Mouse (Mus musculus) MEL (cell line): ENCODE results near the gene Rbm12. TPM values are rescaled to one million over a fixed set of nuclear protein-coding genes. Genes with fewer than 3 reads are reported as not detected.

Source experiments
- DNase-seq: peaks from one replicate; pipeline ENCODE4 v3.0.0; 2011; ENCODE audit warnings: low read depth, low spot score
- H3K27ac ChIP-seq: 2 replicates; pipeline ENCODE4 v1.5.1; 2012; ENCODE audit warnings: low read depth, mild to moderate bottlenecking, control low read depth, low read length, moderate library complexity; ENCODE audit not compliant: control insufficient read depth
- H3K27me3 ChIP-seq, 2 experiments: fragments of 150-350 bp in 1 of 2; sonication (generic) in 1 of 2; 2 replicates each; pipeline ENCODE4 v1.6.1; 2012; ENCODE audit warnings: low read length in 2 of 2, mild to moderate bottlenecking in 2 of 2, improper control_type of control experiment in 1 of 2, moderate library complexity in 1 of 2; ENCODE audit not compliant: insufficient read depth in 2 of 2, control insufficient read depth in 1 of 2
- H3K36me3 ChIP-seq, 2 experiments: 2 replicates each; pipeline ENCODE4 v1.6.1; 2012 to 2014; ENCODE audit warnings: low read length in 2 of 2, improper control_type of control experiment in 1 of 2, inconsistent platforms in 1 of 2, mild to moderate bottlenecking in 1 of 2; ENCODE audit not compliant: insufficient read depth in 2 of 2, control insufficient read depth in 1 of 2
- H3K4me1 ChIP-seq, 2 experiments: fragments of 150-350 bp in 1 of 2; sonication (generic) in 1 of 2; 2 replicates each; pipeline ENCODE4 v1.6.1; 2012; ENCODE audit warnings: low read length in 2 of 2, improper control_type of control experiment in 1 of 2, mild to moderate bottlenecking in 1 of 2; ENCODE audit not compliant: insufficient read depth in 2 of 2, control insufficient read depth in 1 of 2
- H3K4me3 ChIP-seq, 2 experiments: fragments of 150-350 bp in 1 of 2; sonication (generic) in 1 of 2; 2 replicates each; pipeline ENCODE4 v1.5.1; 2012; ENCODE audit warnings: low read depth in 2 of 2, low read length in 2 of 2, mild to moderate bottlenecking in 2 of 2, moderate library complexity in 2 of 2, control low read depth in 1 of 2, improper control_type of control experiment in 1 of 2; ENCODE audit not compliant: control insufficient read depth in 1 of 2, insufficient read depth in 1 of 2
- H3K79me2 ChIP-seq: 2 replicates; pipeline ENCODE4 v1.6.1; 2012; ENCODE audit warnings: mild to moderate bottlenecking, low read length, moderate library complexity; ENCODE audit not compliant: control insufficient read depth, poor library complexity, insufficient read depth
- H3K9ac ChIP-seq: 2 replicates; pipeline ENCODE4 v1.6.1; 2012; ENCODE audit warnings: low read depth, mild to moderate bottlenecking, control low read depth, low read length, moderate library complexity; ENCODE audit not compliant: control insufficient read depth, poor library complexity, severe bottlenecking
- H3K9me3 ChIP-seq: fragments of 150-350 bp; sonication (generic); replicated peaks from 2 replicates; pipeline ENCODE4 v1.6.1; 2012; ENCODE audit warnings: mild to moderate bottlenecking, low read length, improper control_type of control experiment, moderate library complexity; ENCODE audit not compliant: insufficient read depth
- BHLHE40 ChIP-seq: IDR thresholded peaks from 2 replicates; pipeline ENCODE4 v1.6.1; 2012; ENCODE audit warnings: low read depth, mild to moderate bottlenecking, inconsistent platforms, low read length, improper control_type of control experiment, borderline replicate concordance
- CHD1 ChIP-seq: IDR thresholded peaks from 2 replicates; pipeline ENCODE4 v1.6.1; 2012; ENCODE audit warnings: low read depth, mild to moderate bottlenecking, inconsistent platforms, low read length, improper control_type of control experiment
- CTCF ChIP-seq, 3 experiments: IDR thresholded peaks in 2 of 3; conservative IDR thresholded peaks in 1 of 3; 2 replicates each; pipeline ENCODE4 v1.5.1; 2011 to 2012; ENCODE audit warnings: low read length in 3 of 3, low read depth in 2 of 3, mild to moderate bottlenecking in 2 of 3, improper control_type of control experiment in 1 of 3, inconsistent platforms in 1 of 3, mixed read lengths in 1 of 3, moderate library complexity in 1 of 3; ENCODE audit not compliant: control insufficient read depth in 1 of 3, insufficient read depth in 1 of 3, poor library complexity in 1 of 3, severe bottlenecking in 1 of 3
- E2F4 ChIP-seq: IDR thresholded peaks from 2 replicates; pipeline ENCODE4 v1.6.1; 2011; ENCODE audit warnings: low read depth, low read length, improper control_type of control experiment, borderline replicate concordance
- ELF1 ChIP-seq: IDR thresholded peaks from 2 replicates; pipeline ENCODE4 v1.6.1; 2014; ENCODE audit warnings: low read depth, mild to moderate bottlenecking, inconsistent platforms, low read length, improper control_type of control experiment, moderate library complexity
- EP300 ChIP-seq, 2 experiments: IDR thresholded peaks; 2 replicates each; pipeline ENCODE4 v1.6.1; 2011; ENCODE audit warnings: improper control_type of control experiment in 2 of 2, low read length in 2 of 2, low read depth in 1 of 2, mild to moderate bottlenecking in 1 of 2
- ETS1 ChIP-seq: IDR thresholded peaks from 2 replicates; pipeline ENCODE4 v1.6.1; 2012; ENCODE audit warnings: low read depth, mild to moderate bottlenecking, inconsistent platforms, low read length, improper control_type of control experiment, moderate library complexity
- GABPA ChIP-seq: IDR thresholded peaks from 2 replicates; pipeline ENCODE4 v1.6.1; 2012; ENCODE audit warnings: low read depth, mild to moderate bottlenecking, inconsistent platforms, low read length, improper control_type of control experiment, moderate library complexity
- GATA1 ChIP-seq: IDR thresholded peaks from 2 replicates; pipeline ENCODE4 v1.6.1; 2011; ENCODE audit warnings: low read depth, low read length, improper control_type of control experiment
- HCFC1 ChIP-seq: IDR thresholded peaks from 2 replicates; pipeline ENCODE4 v1.6.1; 2012; ENCODE audit warnings: low read depth, mild to moderate bottlenecking, inconsistent platforms, low read length, improper control_type of control experiment, moderate library complexity
- JUND ChIP-seq: IDR thresholded peaks from 2 replicates; pipeline ENCODE4 v1.6.1; 2011; ENCODE audit warnings: low read depth, mild to moderate bottlenecking, improper control_type of control experiment, low read length
- MAFK ChIP-seq: IDR thresholded peaks from 2 replicates; pipeline ENCODE4 v1.6.1; 2011; ENCODE audit warnings: low read depth, mild to moderate bottlenecking, low read length, improper control_type of control experiment, borderline replicate concordance
- MAX ChIP-seq: IDR thresholded peaks from 2 replicates; pipeline ENCODE4 v1.6.1; 2011; ENCODE audit warnings: low read length, improper control_type of control experiment
- MAZ ChIP-seq: IDR thresholded peaks from 2 replicates; pipeline ENCODE4 v1.6.1; 2012; ENCODE audit warnings: low read depth, mild to moderate bottlenecking, inconsistent platforms, low read length, improper control_type of control experiment
- MXI1 ChIP-seq: IDR thresholded peaks from 2 replicates; pipeline ENCODE4 v1.6.1; 2011; ENCODE audit warnings: mild to moderate bottlenecking, low read depth, low read length, improper control_type of control experiment
- MYB ChIP-seq: IDR thresholded peaks from 2 replicates; pipeline ENCODE4 v1.6.1; 2011; ENCODE audit warnings: mild to moderate bottlenecking, low read depth, low read length, improper control_type of control experiment
- NRF1 ChIP-seq: IDR thresholded peaks from 2 replicates; pipeline ENCODE4 v1.6.1; 2014; ENCODE audit warnings: low read depth, mild to moderate bottlenecking, inconsistent platforms, low read length, improper control_type of control experiment, moderate library complexity; ENCODE audit not compliant: poor library complexity, insufficient read depth, severe bottlenecking
- POLR2AphosphoS5 ChIP-seq: IDR thresholded peaks from 2 replicates; pipeline ENCODE4 v1.6.1; 2012; ENCODE audit warnings: low read depth, borderline replicate concordance, mild to moderate bottlenecking, inconsistent platforms, low read length, moderate library complexity, mixed read lengths
- RAD21 ChIP-seq: IDR thresholded peaks from 2 replicates; pipeline ENCODE4 v1.6.1; 2011; ENCODE audit warnings: mild to moderate bottlenecking, low read depth, low read length, improper control_type of control experiment
- RCOR1 ChIP-seq: IDR thresholded peaks from 2 replicates; pipeline ENCODE4 v1.6.1; 2012; ENCODE audit warnings: low read depth, mild to moderate bottlenecking, inconsistent platforms, low read length, improper control_type of control experiment
- SIN3A ChIP-seq: IDR thresholded peaks from 2 replicates; pipeline ENCODE4 v1.6.1; 2012; ENCODE audit warnings: low read length, improper control_type of control experiment, inconsistent platforms
- SMC3 ChIP-seq: IDR thresholded peaks from 2 replicates; pipeline ENCODE4 v1.6.1; 2011; ENCODE audit warnings: low read depth, low read length, improper control_type of control experiment
- TAL1 ChIP-seq: IDR thresholded peaks from 2 replicates; pipeline ENCODE4 v1.6.1; 2012; ENCODE audit warnings: mild to moderate bottlenecking, inconsistent platforms, low read length, moderate library complexity, mixed read lengths
- TCF12 ChIP-seq: IDR thresholded peaks from 2 replicates; pipeline ENCODE4 v1.6.1; 2014; ENCODE audit warnings: low read depth, mild to moderate bottlenecking, inconsistent platforms, low read length, improper control_type of control experiment, moderate library complexity
- USF1 ChIP-seq: IDR thresholded peaks from 2 replicates; pipeline ENCODE4 v1.6.1; 2014; ENCODE audit warnings: low read depth, mild to moderate bottlenecking, inconsistent platforms, low read length, improper control_type of control experiment, moderate library complexity
- USF2 ChIP-seq, 2 experiments: IDR thresholded peaks; 2 replicates each; pipeline ENCODE4 v1.6.1; 2011 to 2012; ENCODE audit warnings: improper control_type of control experiment in 2 of 2, low read length in 2 of 2, borderline replicate concordance in 1 of 2, inconsistent platforms in 1 of 2, low read depth in 1 of 2, mild to moderate bottlenecking in 1 of 2; ENCODE audit not compliant: insufficient read depth in 1 of 2
- ZC3H11A ChIP-seq: IDR thresholded peaks from 2 replicates; pipeline ENCODE4 v1.6.1; 2012; ENCODE audit warnings: low read depth, mild to moderate bottlenecking, inconsistent platforms, low read length, improper control_type of control experiment
- polyA plus RNA-seq, 2 experiments: library from polyadenylated mRNA; stranded (reverse) in 1 of 2; unstranded in 1 of 2; fragments of >175 nt in 1 of 2; fragments of >200 nt in 1 of 2; gene quantifications; 2 replicates each; pipeline versions ENCODE4 v1.2.1 to v1.2.4; 2012; ENCODE audit warnings: low replicate concordance in 2 of 2, low read depth in 1 of 2; ENCODE audit not compliant: insufficient read length in 2 of 2, insufficient read depth in 1 of 2, missing spikeins in 1 of 2
- total RNA-seq: library from RNA; depleted of rRNA; stranded (reverse); fragments of 300-350 nt; gene quantifications from 2 replicates; pipeline ENCODE4 v1.2.3, GENCODE M21; 2012

The Rbm12 gene
- total and polyA plus RNA-seq, 3 experiments, result 13.4 to 42.5 (median 28.8) TPM

DNA sequence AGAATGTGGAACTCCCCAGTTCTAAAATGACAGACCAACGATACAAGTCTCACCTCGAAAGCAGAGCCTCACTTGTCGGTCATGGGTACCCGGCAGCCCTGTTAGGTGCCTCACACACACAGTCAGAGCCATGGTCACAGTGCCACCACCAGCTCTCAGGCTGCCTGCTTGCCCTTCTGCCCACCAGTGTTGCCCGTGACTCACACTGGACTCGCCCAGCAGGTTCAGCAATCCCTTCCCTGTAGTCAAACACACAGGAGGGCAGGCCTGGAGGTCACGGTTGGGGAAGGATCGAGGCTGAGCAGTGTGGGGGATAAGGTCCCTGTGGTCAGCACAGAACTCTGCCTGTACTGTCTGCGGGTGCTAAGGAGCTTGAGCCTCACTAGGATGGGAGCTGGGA is 59.0 kb downstream of the Rbm12 start, which contains the start of gene Fer1l4:
Gene Fer1l4, minus strand, starts transcription at position 132 of the 400 bp plus-strand sequence.
- TF ChIP-seq TCF12, result no peak
- TF ChIP-seq MAFK, result no peak
- no peak for TF ChIP-seq HCFC1
- TF ChIP-seq SMC3, result no peak
- no peak for TF ChIP-seq RCOR1
- TF ChIP-seq SIN3A, result no peak
- TF ChIP-seq GABPA, result no peak
- TF ChIP-seq MXI1, result no peak
- no peak for TF ChIP-seq USF1
- no peak for TF ChIP-seq BHLHE40
- no peak for TF ChIP-seq CTCF (IDR thresholded peaks at IDR 0.05 in 2 of 3, conservative IDR thresholded peaks at IDR 0.05 in 1 of 3; ENCODE audit: control insufficient read depth in 1 of 3, insufficient read depth in 1 of 3, low read depth in 2 of 3, low read length in 3 of 3, poor library complexity in 1 of 3, severe bottlenecking in 1 of 3)
- TF ChIP-seq NRF1, result no peak
- no peak for TF ChIP-seq RAD21
- no peak for TF ChIP-seq E2F4
- no peak for TF ChIP-seq ZC3H11A
- TF ChIP-seq EP300 (IDR thresholded peaks at IDR 0.05; ENCODE audit: low read depth in 1 of 2, low read length in 2 of 2), result no peak
- no peak for TF ChIP-seq MAZ
- no peak for TF ChIP-seq MYB
- no peaks in the 10 kb centered on the region for H3K36me3 ChIP-seq
- H3K27ac ChIP-seq, result no peak within 1 kb of the TSS
- H3K4me1 ChIP-seq, result no peaks in the 10 kb centered on the region
- H3K9me3 ChIP-seq, result no peaks in the 10 kb centered on the region
- no peak within 1 kb of the TSS for H3K9ac ChIP-seq
- peaks cover 3 to 9% of the 10 kb centered on the region in 2 experiments for H3K27me3 ChIP-seq
- H3K79me2 ChIP-seq, result no peaks in the 10 kb centered on the region
- no peak within 1 kb of the TSS for H3K4me3 ChIP-seq
- DNase-seq, result no peak

GRCm38 (mm10) chr2:156047929-156048328 is 63.8 kb downstream of the Rbm12 start:
- no peak overlapping the region for H3K4me3 ChIP-seq
- no peaks in the 10 kb centered on the region for H3K9me3 ChIP-seq
- no peak for DNase-seq
- no peaks in the 10 kb centered on the region for H3K79me2 ChIP-seq
- no peak for TF ChIP-seq NRF1
- TF ChIP-seq ETS1, result no peak
- TF ChIP-seq ZC3H11A, result no peak
- no peak for TF ChIP-seq GATA1
- no peak for TF ChIP-seq POLR2AphosphoS5
- TF ChIP-seq MAX, result no peak
- no peak for TF ChIP-seq MXI1
- TF ChIP-seq USF2 (IDR thresholded peaks at IDR 0.05; ENCODE audit: borderline replicate concordance in 1 of 2, insufficient read depth in 1 of 2, low read depth in 1 of 2, low read length in 2 of 2), result no peak
- TF ChIP-seq CHD1, result no peak
- TF ChIP-seq TAL1, result no peak
- TF ChIP-seq ELF1, result no peak
- TF ChIP-seq SMC3, result no peak
- no peak for TF ChIP-seq GABPA
- no peak for TF ChIP-seq JUND
- no peaks in the 10 kb centered on the region for H3K4me1 ChIP-seq
- no peaks in the 10 kb centered on the region for H3K36me3 ChIP-seq
- peaks cover 6 to 10% of the 10 kb centered on the region in 2 experiments for H3K27me3 ChIP-seq
- no peak overlapping the region for H3K27ac ChIP-seq
- H3K9ac ChIP-seq, result no peak overlapping the region
